Mouse (Mus musculus) R1 (cell line): ENCODE results near the gene Smim15.

ENCODE experiments used
- DNase-seq: peaks from one replicate; pipeline ENCODE4 v3.0.0-alpha.2; 2018; ENCODE audit warnings: low read depth, low spot score

Gene Smim15

DNA sequence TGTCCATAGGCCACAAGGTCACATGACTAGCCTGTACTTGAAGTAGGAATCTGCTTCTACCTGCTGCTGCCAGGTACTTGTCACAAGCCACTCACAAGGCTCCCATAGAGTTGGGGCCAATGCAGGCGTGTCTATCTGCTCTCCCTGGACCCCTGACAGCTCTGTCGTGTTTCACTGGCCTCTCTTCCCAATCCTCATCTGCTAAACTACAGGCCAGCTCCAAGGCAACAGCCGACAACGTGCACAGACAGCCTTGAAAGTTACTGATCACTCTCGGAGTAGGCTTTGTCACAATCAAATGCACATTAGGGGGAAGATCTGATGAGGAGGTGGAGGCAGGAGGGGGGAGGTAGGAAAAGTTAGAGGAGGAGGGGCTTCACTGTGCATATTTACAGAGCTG, 18.7 kb downstream of the Smim15 start:
- DNase-seq, result no peak

DNA sequence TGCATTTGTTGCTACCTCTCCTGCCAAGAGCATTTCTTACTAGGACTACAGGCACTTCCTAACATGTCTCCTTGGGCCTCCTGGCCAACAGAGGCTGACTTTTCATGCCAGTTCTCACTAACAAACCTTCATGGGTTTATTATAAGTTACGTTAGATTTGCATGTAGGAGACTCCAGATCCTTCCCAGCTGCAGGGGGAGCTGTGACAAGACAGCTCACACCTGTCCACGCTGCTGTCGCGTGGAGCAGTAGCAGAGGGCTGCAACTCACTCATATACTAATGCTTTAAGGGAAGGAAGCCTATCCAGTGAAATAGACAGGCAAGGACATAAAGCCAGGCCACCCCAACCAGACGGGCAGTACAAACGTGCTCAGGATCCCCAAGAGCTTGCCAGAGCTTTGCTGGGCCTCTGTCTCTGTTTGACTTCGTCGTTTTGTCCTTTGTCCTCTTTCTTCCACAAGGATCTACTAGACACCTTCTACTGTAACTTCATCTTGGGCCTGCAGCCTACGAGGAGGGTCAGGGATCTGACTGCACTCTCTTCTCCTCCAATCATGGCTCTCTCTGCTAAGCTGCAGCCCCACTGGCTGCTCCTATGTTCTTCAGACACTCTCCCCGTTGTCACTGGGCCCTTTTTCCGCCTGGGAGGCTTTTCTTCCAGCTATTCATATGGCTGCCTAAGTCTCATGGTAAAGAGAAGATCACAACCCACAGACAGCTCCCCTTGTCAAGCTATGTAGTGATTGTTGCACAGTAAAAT, 19.3 kb downstream of the Smim15 start:
- no peak for DNase-seq

DNA sequence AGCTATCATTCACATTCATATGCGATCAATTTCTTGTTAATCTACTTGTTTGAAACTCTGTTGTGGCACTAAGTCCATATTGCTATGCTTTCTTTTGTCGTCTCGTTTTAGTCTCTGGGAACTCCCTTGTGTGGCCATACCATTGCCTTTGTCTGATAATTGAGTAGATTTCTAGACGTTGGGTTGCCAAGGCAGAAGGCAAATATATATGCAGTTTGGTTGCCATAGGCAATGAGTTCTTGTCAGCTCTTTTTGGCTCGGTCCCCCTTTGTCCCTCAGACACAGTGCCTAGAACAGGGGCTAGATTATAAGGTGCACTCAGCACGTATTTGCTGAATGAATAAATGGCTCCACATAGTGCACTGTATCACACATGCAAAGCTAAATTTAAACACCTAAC, 20.1 kb downstream of the Smim15 start:
- no peak for DNase-seq

DNA sequence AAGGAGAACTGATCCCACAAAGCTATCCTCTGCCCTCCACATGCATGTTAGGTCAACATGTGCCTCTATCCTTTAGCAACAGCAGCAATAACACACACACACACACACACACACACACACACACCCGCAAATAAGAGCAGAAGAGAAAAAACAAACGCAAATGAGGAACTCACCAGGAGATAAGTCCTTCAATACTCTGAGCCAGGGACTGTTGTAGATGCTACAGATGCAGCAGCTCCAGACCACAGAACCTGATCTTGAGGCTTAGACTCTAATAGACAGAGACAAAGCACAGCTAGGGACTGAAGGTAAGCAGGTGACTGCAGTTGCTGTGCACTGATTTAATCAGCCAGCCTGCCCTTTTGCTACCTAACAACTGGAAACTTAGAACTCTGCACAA, 21.8 kb downstream of the Smim15 start:
- no peak for DNase-seq

DNA sequence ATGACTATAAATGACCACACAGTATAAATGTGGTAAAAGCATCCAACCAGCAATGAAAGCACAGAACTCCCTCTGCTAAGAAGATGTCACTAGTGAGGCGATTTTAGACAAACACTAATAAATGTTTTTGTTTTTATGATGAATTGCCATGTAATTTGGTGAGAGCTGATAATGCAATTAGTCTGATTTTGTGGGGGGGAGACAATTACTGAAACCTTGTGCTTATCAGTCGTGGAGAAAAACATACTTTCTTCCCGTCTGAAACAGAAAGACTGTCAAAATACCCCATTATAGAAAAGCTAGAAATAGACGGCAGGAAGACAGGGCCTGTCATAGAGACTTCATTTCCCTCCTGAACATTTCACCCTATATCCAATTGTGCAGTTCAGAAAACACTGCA, 24.9 kb downstream of the Smim15 start:
- DNase-seq, result no peak

DNA sequence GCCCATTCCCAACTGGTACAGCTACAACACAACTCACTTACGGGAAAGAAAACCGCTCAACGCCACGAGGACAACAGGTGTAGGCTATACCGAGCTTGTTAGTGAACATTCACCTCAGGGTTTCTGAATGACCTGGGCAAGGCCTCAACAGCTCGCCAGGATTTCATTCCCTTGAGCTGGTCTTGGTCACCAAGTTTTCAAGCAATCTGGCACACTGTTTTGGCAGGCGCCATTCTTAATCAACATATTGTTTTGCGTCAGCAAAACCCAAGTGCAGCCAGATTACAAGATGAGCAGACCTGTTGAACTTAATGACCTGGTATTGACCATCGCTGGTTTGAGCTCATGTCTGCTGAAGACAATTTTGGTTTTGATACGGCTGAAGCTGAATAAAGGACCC, 25.9 kb downstream of the Smim15 start:
- no peak for DNase-seq

DNA sequence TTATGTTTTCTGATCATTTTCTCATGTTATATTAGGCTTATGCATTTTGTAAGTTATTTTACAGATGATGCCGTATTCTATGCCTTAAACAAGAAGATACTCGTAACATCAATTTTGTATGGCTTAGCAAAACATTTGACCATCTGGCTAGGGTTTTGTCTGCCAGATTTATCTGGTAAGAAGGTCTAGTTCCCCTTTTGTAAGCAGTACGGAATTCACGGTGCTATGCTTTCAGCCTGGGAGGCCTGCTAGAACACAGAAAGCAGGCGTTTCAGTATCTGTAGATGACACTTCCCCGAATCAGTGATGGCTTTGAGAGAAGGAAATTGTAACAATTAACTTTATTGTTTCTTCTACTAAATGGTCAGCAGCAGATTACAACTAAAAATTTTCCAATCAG, 33.2 kb downstream of the Smim15 start:
- no peak for DNase-seq

DNA sequence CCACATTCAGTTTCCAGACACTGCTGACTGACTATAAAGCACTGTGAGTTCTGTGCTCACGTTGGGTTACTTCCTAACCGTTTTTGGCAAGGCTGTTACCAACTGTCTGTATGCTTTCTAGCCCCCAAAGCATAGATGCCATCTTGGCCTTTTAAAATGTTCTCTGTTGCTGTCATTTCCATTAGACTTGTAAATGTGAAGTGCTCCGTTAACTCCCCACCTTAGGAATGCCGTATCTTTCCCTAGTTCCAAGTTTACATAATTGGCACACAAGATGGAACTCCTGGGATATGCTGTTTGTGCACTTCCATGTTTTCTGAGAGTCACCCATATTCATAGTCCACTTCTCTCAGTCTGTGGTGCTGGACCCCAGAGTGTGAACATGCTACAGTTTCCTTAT, 33.7 kb downstream of the Smim15 start:
- DNase-seq, result no peak

DNA sequence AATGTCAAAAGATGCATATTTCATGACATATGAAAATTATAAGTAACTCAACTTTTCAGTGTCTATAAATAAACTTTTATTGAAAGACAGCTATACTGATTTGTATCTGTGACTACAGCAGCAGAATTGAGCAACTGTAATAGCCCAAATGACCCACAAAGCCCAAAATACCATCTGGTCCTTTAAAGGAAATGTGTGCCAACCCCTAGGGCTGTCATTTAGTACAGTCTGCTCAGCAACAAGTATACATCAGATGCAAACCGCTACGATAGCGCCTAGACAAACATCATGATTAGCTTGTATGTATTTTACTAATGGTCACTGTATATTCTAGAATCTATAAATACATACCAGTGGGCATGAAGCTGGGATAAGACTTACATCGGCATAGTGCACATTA, 39.8 kb downstream of the Smim15 start:
- no peak for DNase-seq

DNA sequence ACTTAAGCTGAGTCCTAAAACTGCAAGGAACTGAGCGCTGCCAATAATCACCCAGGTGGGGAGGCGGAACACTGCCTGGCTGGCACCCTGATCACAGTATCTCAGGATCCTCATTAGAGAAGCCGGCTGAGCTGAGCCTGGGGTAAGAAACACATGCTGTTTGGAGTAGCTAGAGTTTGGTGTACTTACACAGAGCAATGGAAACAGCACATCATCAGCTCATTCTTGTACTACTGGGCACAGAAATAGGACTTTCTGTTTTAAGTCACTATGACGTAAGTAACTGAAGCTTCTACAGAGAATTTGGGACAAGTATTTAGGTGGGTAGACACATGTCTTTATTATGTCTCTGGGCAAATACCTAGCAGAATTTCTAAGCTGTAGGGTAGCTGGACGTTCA, 41.8 kb downstream of the Smim15 start:
- DNase-seq, result no peak

DNA sequence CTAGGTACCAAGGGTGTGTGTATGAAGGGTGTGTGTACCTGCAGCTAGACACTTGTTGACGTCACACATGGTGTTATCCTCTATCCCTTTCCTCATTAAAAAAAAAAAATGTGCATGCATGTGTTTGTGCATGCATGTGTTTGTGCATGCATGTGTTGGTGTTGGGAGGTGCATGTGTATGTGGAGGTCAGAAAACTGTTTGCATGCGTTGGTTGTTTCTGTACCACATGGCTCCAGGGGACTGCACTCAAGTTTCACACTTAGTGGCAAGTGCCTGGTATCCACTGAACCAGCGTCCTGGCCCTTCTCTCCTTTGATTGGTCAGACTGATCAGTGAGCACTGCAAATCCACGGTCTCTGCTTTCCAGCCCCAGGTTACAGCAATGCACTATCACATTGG, 42.5 kb downstream of the Smim15 start:
- DNase-seq, result no peak

DNA sequence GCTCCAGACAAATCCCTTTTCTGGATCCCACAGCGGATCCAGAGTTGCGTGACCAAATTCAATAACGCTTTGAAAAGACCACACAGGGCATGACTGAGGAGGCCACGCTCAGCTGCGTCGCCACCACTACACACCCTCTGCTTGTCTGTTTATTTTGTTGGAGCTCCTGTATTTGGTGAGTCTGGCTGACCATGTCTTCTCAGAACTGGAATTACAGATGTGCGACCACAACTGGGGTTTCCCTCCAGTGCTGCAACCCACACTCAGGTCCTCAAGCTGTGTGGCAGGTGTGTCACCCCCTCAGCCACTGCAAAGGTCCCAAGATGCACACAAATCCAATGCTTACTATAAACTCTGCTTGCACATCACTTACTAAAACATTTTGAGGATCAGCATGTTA, 48.0 kb downstream of the Smim15 start:
- DNase-seq, result no peak

DNA sequence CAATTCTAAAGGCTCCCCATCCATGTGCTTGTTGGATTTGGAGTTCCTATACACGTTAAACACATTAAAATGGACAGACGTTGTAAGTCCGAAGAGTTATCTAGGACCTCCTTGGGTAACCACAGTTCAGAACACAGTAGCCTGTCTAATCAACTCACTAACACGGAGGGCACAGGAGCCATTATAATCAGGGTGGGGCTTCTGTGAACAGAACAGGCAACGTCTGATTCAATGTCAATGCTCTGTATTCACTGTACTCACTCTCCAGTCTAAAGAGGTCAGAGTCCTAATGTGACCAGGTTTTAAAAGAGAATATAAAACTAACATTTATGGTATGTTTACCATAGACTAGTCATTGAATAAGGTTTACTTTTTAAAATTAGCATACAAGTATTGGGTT, 50.4 kb downstream of the Smim15 start:
- DNase-seq, result no peak

DNA sequence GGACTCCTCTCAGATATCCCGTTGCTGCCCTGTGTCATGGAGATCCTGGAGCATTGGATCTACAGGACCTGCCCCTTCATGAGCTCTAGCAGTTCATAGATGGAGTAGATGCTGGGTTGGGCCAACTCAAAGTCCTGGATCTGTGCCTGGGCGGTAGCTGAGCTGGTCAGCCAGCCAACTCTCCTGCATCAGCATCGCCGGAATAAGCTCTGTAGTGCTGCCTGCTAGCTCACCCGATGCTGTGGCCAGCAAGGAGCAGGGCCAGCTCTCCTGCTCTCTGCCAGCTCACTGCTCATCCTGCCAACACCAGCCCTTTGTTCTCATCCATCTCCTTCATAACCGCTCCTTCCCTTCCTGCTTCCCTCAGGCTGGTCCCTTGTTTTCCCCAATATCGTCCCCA, 51.4 kb downstream of the Smim15 start:
- no peak for DNase-seq

DNA sequence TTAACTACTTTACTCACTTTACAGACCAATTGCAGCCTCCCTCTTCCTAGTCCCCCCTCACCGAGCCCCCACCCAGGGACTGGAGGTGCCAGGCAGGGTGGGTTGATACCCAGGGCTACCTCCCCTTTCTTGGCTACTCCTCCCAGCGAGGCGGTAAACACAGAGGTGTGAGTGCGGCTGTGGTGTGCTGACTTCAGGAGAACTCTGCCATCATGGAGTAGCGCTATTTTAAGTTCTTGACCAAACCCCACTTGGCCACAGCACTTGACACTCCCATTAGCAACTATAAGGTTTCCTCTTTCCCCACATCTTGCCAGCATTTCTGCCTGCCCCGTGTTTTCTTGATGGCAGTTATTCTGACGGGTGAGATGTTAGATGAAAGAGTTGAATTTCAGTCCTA, 52.2 kb downstream of the Smim15 start:
- DNase-seq, result no peak
